Mouse (Mus musculus) kidney, adult 2 months (tissue): Measurements from ENCODE around the gene Actg1. TPM values are rescaled to one million over a fixed set of nuclear protein-coding genes. Genes with fewer than 3 reads are reported as not detected.

Experiments
- DNase-seq: peaks from one replicate; pipeline ENCODE4 v3.0.0; 2021
- H3K27ac ChIP-seq: fragments of 200-500 bp; 2 replicates; pipeline ENCODE4 v1.5.1; 2012; ENCODE audit warnings: low read depth, low read length, control low read depth, inconsistent platforms; ENCODE audit not compliant: insufficient read depth
- H3K27me3 ChIP-seq: fragments of 200-500 bp; replicated peaks from 2 replicates; pipeline ENCODE4 v1.6.1; 2012; ENCODE audit warnings: mild to moderate bottlenecking, moderate library complexity, low read length, inconsistent platforms; ENCODE audit not compliant: control insufficient read depth, insufficient read depth
- H3K36me3 ChIP-seq: fragments of 200-500 bp; 2 replicates; pipeline ENCODE4 v1.6.1; 2012; ENCODE audit warnings: mild to moderate bottlenecking, moderate library complexity, low read length, inconsistent platforms; ENCODE audit not compliant: control insufficient read depth, insufficient read depth
- H3K4me1 ChIP-seq: fragments of 200-500 bp; 2 replicates; pipeline ENCODE4 v1.6.1; 2011; ENCODE audit warnings: low read length; ENCODE audit not compliant: control insufficient read depth, insufficient read depth
- H3K4me3 ChIP-seq: fragments of 200-500 bp; 2 replicates; pipeline ENCODE4 v1.5.1; 2011; ENCODE audit warnings: mild to moderate bottlenecking, low read depth, low read length, control low read depth; ENCODE audit not compliant: insufficient read depth
- CTCF ChIP-seq: fragments of 200-500 bp; conservative IDR thresholded peaks from 2 replicates; pipeline ENCODE4 v1.5.1; 2011; ENCODE audit warnings: low read depth, mild to moderate bottlenecking, control low read depth, low read length, moderate library complexity, mixed read lengths; ENCODE audit not compliant: insufficient read depth, insufficient read length
- POLR2A ChIP-seq: fragments of 200-500 bp; IDR thresholded peaks from one replicate; pipeline ENCODE4 v1.6.1; 2011; ENCODE audit warnings: low read depth, low read length, control low read depth
- WGBS: fragments of 180-500 bp; shearing (Covaris S2); methylation state at CpG from one replicate; pipeline ENCODE4 v1.1.7; 2018; 5-methylcytosine and 5-hydroxymethylcytosine counted together
- polyA plus RNA-seq: library from polyadenylated mRNA; depleted of rRNA; stranded (reverse); fragments of >200 nt; gene quantifications from 2 replicates; pipeline ENCODE4 v1.2.3, GENCODE M21; 2012; rRNA removed

Actg1 gene
- polyA plus RNA-seq, 1 experiment, result 981 TPM

GRCm38 (mm10) chr11:120304350-120304694 is 44.0 kb downstream of the Actg1 start:
- WGBS, result 41% methylated on average over 5 of the region's 5 CpGs
- no peaks in the 10 kb centered on the region for H3K27me3 ChIP-seq
- no peak overlapping the region for H3K27ac ChIP-seq
- TF ChIP-seq POLR2A (no peak), CTCF (no peak)
- peak; percentile 42 for DNase-seq
- H3K4me1 ChIP-seq, result peaks cover 15% of the 10 kb centered on the region
- no peak overlapping the region for H3K4me3 ChIP-seq
- H3K36me3 ChIP-seq, result no peaks in the 10 kb centered on the region

GRCm38 (mm10) chr11:120303559-120304349 is 44.6 kb downstream of the Actg1 start:
- TF ChIP-seq CTCF (no peak), POLR2A (no peak)
- peaks cover 15% of the 10 kb centered on the region for H3K4me1 ChIP-seq
- no peak for DNase-seq
- H3K27ac ChIP-seq, result no peak overlapping the region
- H3K4me3 ChIP-seq, result no peak overlapping the region
- no peaks in the 10 kb centered on the region for H3K27me3 ChIP-seq
- WGBS, result 97% methylated on average over 21 of the region's 21 CpGs
- no peaks in the 10 kb centered on the region for H3K36me3 ChIP-seq

- Histone ChIP-seq H3K27ac (no peak overlapping the region), H3K36me3 (no peaks in the 10 kb centered on the region), H3K27me3 (no peaks in the 10 kb centered on the region), H3K4me1 (peaks cover 15% of the 10 kb centered on the region), H3K4me3 (no peak overlapping the region)
- WGBS, result 84% methylated on average over 9 of the region's 9 CpGs
- no peak for DNase-seq
- TF ChIP-seq CTCF (no peak), POLR2A (no peak)
Observed at GRCm38 (mm10) chr11:120303119-120303518, 45.2 kb downstream of the Actg1 start.

- Histone ChIP-seq H3K4me1 (no peaks in the 10 kb centered on the region), H3K36me3 (no peaks in the 10 kb centered on the region), H3K27me3 (no peaks in the 10 kb centered on the region), H3K4me3 (no peak overlapping the region), H3K27ac (no peak overlapping the region)
- TF ChIP-seq POLR2A, result no peak
- TF ChIP-seq CTCF, result no peak
- WGBS, result 85% methylated on average over 5 of the region's 5 CpGs
- DNase-seq, result no peak
Observed at GRCm38 (mm10) chr11:120299484-120299883, 48.9 kb downstream of the Actg1 start.

- no peaks in the 10 kb centered on the region for H3K4me1 ChIP-seq
- no peaks in the 10 kb centered on the region for H3K27me3 ChIP-seq
- WGBS, result 88% methylated on average over 4 of the region's 4 CpGs
- H3K27ac ChIP-seq, result no peak overlapping the region
- TF ChIP-seq CTCF (no peak), POLR2A (no peak)
- DNase-seq, result no peak
- H3K4me3 ChIP-seq, result no peak overlapping the region
- H3K36me3 ChIP-seq, result no peaks in the 10 kb centered on the region
Observed at GRCm38 (mm10) chr11:120298441-120299141, 49.8 kb downstream of the Actg1 start.

- no peak overlapping the region for H3K4me3 ChIP-seq
- WGBS, result 91% methylated on average over 7 of the region's 7 CpGs
- DNase-seq, result no peak
- no peaks in the 10 kb centered on the region for H3K27me3 ChIP-seq
- H3K4me1 ChIP-seq, result no peaks in the 10 kb centered on the region
- TF ChIP-seq POLR2A (no peak), CTCF (no peak)
- H3K36me3 ChIP-seq, result no peaks in the 10 kb centered on the region
- H3K27ac ChIP-seq, result no peak overlapping the region
Observed at GRCm38 (mm10) chr11:120297767-120298166, 50.6 kb downstream of the Actg1 start.

- TF ChIP-seq CTCF, result no peak
- no peak for TF ChIP-seq POLR2A
- Histone ChIP-seq H3K4me3 (no peak overlapping the region), H3K36me3 (no peaks in the 10 kb centered on the region), H3K27me3 (no peaks in the 10 kb centered on the region), H3K4me1 (no peaks in the 10 kb centered on the region), H3K27ac (no peak overlapping the region)
- DNase-seq, result no peak
- 52% methylated on average over 13 of the region's 13 CpGs for WGBS
Observed at GRCm38 (mm10) chr11:120296305-120297144, 51.8 kb downstream of the Actg1 start.

Other genes starting within 250 kb of the Actg1 start
- 28.5 and 35.6 TPM in 2 replicates for gene Tepsin, start 249.8 kb downstream of the Actg1 start, polyA plus RNA-seq
- gene Ndufaf8, start 249.6 kb downstream of the Actg1 start, polyA plus RNA-seq, result 77.7 and 79.3 TPM in 2 replicates
- 151 and 178 TPM in 2 replicates for gene Slc38a10, start 197.2 kb downstream of the Actg1 start, polyA plus RNA-seq
- gene Bahcc1, start 115.6 kb downstream of the Actg1 start, polyA plus RNA-seq, result 8.0 and 9.2 TPM in 2 replicates
- 0.16 and 0.19 TPM in 2 replicates for gene Fscn2, start 13.0 kb upstream of the Actg1 start, polyA plus RNA-seq
- 30.3 and 45.1 TPM in 2 replicates for gene Faap100, start 30.2 kb upstream of the Actg1 start, polyA plus RNA-seq
- 39.5 and 45.4 TPM in 2 replicates for gene Nploc4, start 89.2 kb upstream of the Actg1 start, polyA plus RNA-seq
- 0.05 and 0.48 TPM in 2 replicates for gene Tspan10, start 94.1 kb upstream of the Actg1 start, polyA plus RNA-seq
- 1.8 TPM in 2 replicates for gene Pde6g, start 105.0 kb upstream of the Actg1 start, polyA plus RNA-seq
- gene Oxld1, start 109.5 kb upstream of the Actg1 start, polyA plus RNA-seq, result 48.6 and 49.3 TPM in 2 replicates
- 14.8 and 15.1 TPM in 2 replicates for gene Ccdc137, start 109.6 kb upstream of the Actg1 start, polyA plus RNA-seq
- 21.1 and 23.8 TPM in 2 replicates for gene Arl16, start 119.1 kb upstream of the Actg1 start, polyA plus RNA-seq
- gene Mrpl12, start 136.1 kb upstream of the Actg1 start, polyA plus RNA-seq, result 282 and 300 TPM in 2 replicates
- 751 and 939 TPM in 2 replicates for gene Slc25a10, start 143.3 kb upstream of the Actg1 start, polyA plus RNA-seq
- gene Gcgr, start 182.2 kb upstream of the Actg1 start, polyA plus RNA-seq, result 52.8 and 77.3 TPM in 2 replicates
- 129 and 131 TPM in 2 replicates for gene Mcrip1, start 201.2 kb upstream of the Actg1 start, polyA plus RNA-seq
- 9.5 TPM in 1 of 2 replicates, not detected in the other for gene Ppp1r27, start 202.6 kb upstream of the Actg1 start, polyA plus RNA-seq
- gene P4hb, start 224.7 kb upstream of the Actg1 start, polyA plus RNA-seq, result 323 and 342 TPM in 2 replicates
- gene Arhgdia, start 233.1 kb upstream of the Actg1 start, polyA plus RNA-seq, result 543 and 613 TPM in 2 replicates
- 18.8 and 29.0 TPM in 2 replicates for gene Alyref, start 249.8 kb upstream of the Actg1 start, polyA plus RNA-seq
- gene Anapc11, start 249.9 kb upstream of the Actg1 start, polyA plus RNA-seq, result 137 and 143 TPM in 2 replicates